Mouse (Mus musculus): ENCODE results near the gene Copb1. TPM values are rescaled to one million over a fixed set of nuclear protein-coding genes. Genes with fewer than 3 reads are reported as not detected.
"Not testable (repeated sequence)": the region's sequence is repeated elsewhere in the genome, so short reads cannot be mapped to it uniquely, and the experiment has no call there.

The Copb1 gene
- polyA plus RNA-seq, 1 experiment from 2014 or later = 105 TPM

- no peak for DNase-seq (ENCODE audit: low spot score)
- Histone ChIP-seq H3K27ac (ENCODE audit: low read depth, low read length) (no peak overlapping the region), H3K36me3 (ENCODE audit: control insufficient read depth, insufficient read depth, low read length) (peaks cover 14% of the 10 kb centered on the region), H3K9ac (ENCODE audit: low read length) (no peak overlapping the region), H3K4me1 (ENCODE audit: control insufficient read depth, insufficient read depth, low read length) (no peaks in the 10 kb centered on the region), H3K4me2 (ENCODE audit: low read length) (no peak overlapping the region), H3K27me3 (replicated peaks; ENCODE audit: control insufficient read depth, insufficient read depth, low read length) (no peaks in the 10 kb centered on the region), H3K9me3 (replicated peaks; ENCODE audit: control insufficient read depth, low read length) (no peaks in the 10 kb centered on the region), H3K4me3 (ENCODE audit: low read depth, low read length) (no peak overlapping the region)
- 96% methylated on average over 1 of the region's 1 CpGs for WGBS
- no peak for ATAC-seq
Observed at GRCm38 (mm10) chr7:114209841-114210240, 44.7 kb downstream of the Copb1 start.

GRCm38 (mm10) chr7:114203491-114204359 lies 50.8 kb downstream of the Copb1 start:
- Histone ChIP-seq H3K4me2 (ENCODE audit: low read length) (no peak overlapping the region), H3K4me1 (ENCODE audit: control insufficient read depth, insufficient read depth, low read length) (no peaks in the 10 kb centered on the region), H3K4me3 (ENCODE audit: low read depth, low read length) (no peak overlapping the region), H3K36me3 (ENCODE audit: control insufficient read depth, insufficient read depth, low read length) (no peaks in the 10 kb centered on the region), H3K27ac (ENCODE audit: low read depth, low read length) (no peak overlapping the region), H3K9me3 (replicated peaks; ENCODE audit: control insufficient read depth, low read length) (no peaks in the 10 kb centered on the region), H3K27me3 (replicated peaks; ENCODE audit: control insufficient read depth, insufficient read depth, low read length) (no peaks in the 10 kb centered on the region), H3K9ac (ENCODE audit: low read length) (no peak overlapping the region)
- WGBS = 81% methylated on average over 9 of the region's 9 CpGs
- ATAC-seq (no peak), DNase-seq (ENCODE audit: low spot score) (no peak)

GRCm38 (mm10) chr7:114202972-114203404 lies 51.5 kb downstream of the Copb1 start:
- H3K27me3 ChIP-seq (replicated peaks; ENCODE audit: control insufficient read depth, insufficient read depth, low read length) = no peaks in the 10 kb centered on the region
- H3K9ac ChIP-seq (ENCODE audit: low read length) = no peak overlapping the region
- WGBS = 88% methylated on average over 5 of the region's 5 CpGs
- H3K9me3 ChIP-seq (replicated peaks; ENCODE audit: control insufficient read depth, low read length) = no peaks in the 10 kb centered on the region
- H3K4me2 ChIP-seq (ENCODE audit: low read length) = no peak overlapping the region
- ATAC-seq (no peak), DNase-seq (ENCODE audit: low spot score) (no peak)
- no peak overlapping the region for H3K4me3 ChIP-seq (ENCODE audit: low read depth, low read length)
- no peak overlapping the region for H3K27ac ChIP-seq (ENCODE audit: low read depth, low read length)
- no peaks in the 10 kb centered on the region for H3K36me3 ChIP-seq (ENCODE audit: control insufficient read depth, insufficient read depth, low read length)
- H3K4me1 ChIP-seq (ENCODE audit: control insufficient read depth, insufficient read depth, low read length) = no peaks in the 10 kb centered on the region

GRCm38 (mm10) chr7:114200651-114201050 lies 53.9 kb downstream of the Copb1 start:
- no peak overlapping the region for H3K27ac ChIP-seq (ENCODE audit: low read depth, low read length)
- no peaks in the 10 kb centered on the region for H3K36me3 ChIP-seq (ENCODE audit: control insufficient read depth, insufficient read depth, low read length)
- 88% methylated on average over 2 of the region's 2 CpGs for WGBS
- H3K9me3 ChIP-seq (replicated peaks; ENCODE audit: control insufficient read depth, low read length) = no peaks in the 10 kb centered on the region
- H3K4me2 ChIP-seq (ENCODE audit: low read length) = no peak overlapping the region
- H3K27me3 ChIP-seq (replicated peaks; ENCODE audit: control insufficient read depth, insufficient read depth, low read length) = no peaks in the 10 kb centered on the region
- no peak overlapping the region for H3K9ac ChIP-seq (ENCODE audit: low read length)
- H3K4me1 ChIP-seq (ENCODE audit: control insufficient read depth, insufficient read depth, low read length) = no peaks in the 10 kb centered on the region
- no peak for ATAC-seq
- DNase-seq (ENCODE audit: low spot score) = no peak
- no peak overlapping the region for H3K4me3 ChIP-seq (ENCODE audit: low read depth, low read length)

- DNase-seq (ENCODE audit: low spot score) = no peak
Observed at GRCm38 (mm10) chr7:114199428-114200110, 54.9 kb downstream of the Copb1 start.

GRCm38 (mm10) chr7:114198252-114198651 lies 56.3 kb downstream of the Copb1 start:
- no peaks in the 10 kb centered on the region for H3K9me3 ChIP-seq (replicated peaks; ENCODE audit: control insufficient read depth, low read length)
- ATAC-seq (no peak), DNase-seq (ENCODE audit: low spot score) (no peak)
- no peaks in the 10 kb centered on the region for H3K36me3 ChIP-seq (ENCODE audit: control insufficient read depth, insufficient read depth, low read length)
- H3K9ac ChIP-seq (ENCODE audit: low read length) = no peak overlapping the region
- no peak overlapping the region for H3K4me3 ChIP-seq (ENCODE audit: low read depth, low read length)
- H3K27ac ChIP-seq (ENCODE audit: low read depth, low read length) = no peak overlapping the region
- H3K4me2 ChIP-seq (ENCODE audit: low read length) = no peak overlapping the region
- H3K27me3 ChIP-seq (replicated peaks; ENCODE audit: control insufficient read depth, insufficient read depth, low read length) = no peaks in the 10 kb centered on the region
- H3K4me1 ChIP-seq (ENCODE audit: control insufficient read depth, insufficient read depth, low read length) = no peaks in the 10 kb centered on the region
- 80% methylated on average over 1 of the region's 1 CpGs for WGBS

More at GRCm38 (mm10) chr7:114199428-114200110, 54.9 kb downstream of the Copb1 start:
- Histone ChIP-seq H3K27ac (ENCODE audit: low read depth, low read length) (no peak overlapping the region), H3K36me3 (ENCODE audit: control insufficient read depth, insufficient read depth, low read length) (no peaks in the 10 kb centered on the region), H3K4me2 (ENCODE audit: low read length) (no peak overlapping the region), H3K27me3 (replicated peaks; ENCODE audit: control insufficient read depth, insufficient read depth, low read length) (no peaks in the 10 kb centered on the region), H3K9me3 (replicated peaks; ENCODE audit: control insufficient read depth, low read length) (no peaks in the 10 kb centered on the region), H3K4me1 (ENCODE audit: control insufficient read depth, insufficient read depth, low read length) (no peaks in the 10 kb centered on the region), H3K9ac (ENCODE audit: low read length) (no peak overlapping the region), H3K4me3 (ENCODE audit: low read depth, low read length) (no peak overlapping the region)
- ATAC-seq = no peak
- WGBS = 84% methylated on average over 3 of the region's 3 CpGs

GRCm38 (mm10) chr7:114196588-114196987 lies 57.9 kb downstream of the Copb1 start:
- H3K9ac ChIP-seq (ENCODE audit: low read length); H3K9me3 ChIP-seq (replicated peaks; ENCODE audit: control insufficient read depth, low read length); H3K4me1 ChIP-seq (ENCODE audit: control insufficient read depth, insufficient read depth, low read length); DNase-seq (ENCODE audit: low spot score); H3K27ac ChIP-seq (ENCODE audit: low read depth, low read length); H3K4me2 ChIP-seq (ENCODE audit: low read length); H3K27me3 ChIP-seq (replicated peaks; ENCODE audit: control insufficient read depth, insufficient read depth, low read length); H3K4me3 ChIP-seq (ENCODE audit: low read depth, low read length); H3K36me3 ChIP-seq (ENCODE audit: control insufficient read depth, insufficient read depth, low read length); ATAC-seq: not testable (repeated sequence)
- 82% methylated on average over 2 of the region's 2 CpGs for WGBS

GRCm38 (mm10) chr7:114194788-114195187 lies 59.7 kb downstream of the Copb1 start:
- H3K4me3 ChIP-seq (ENCODE audit: low read depth, low read length); ATAC-seq; H3K4me2 ChIP-seq (ENCODE audit: low read length); H3K9me3 ChIP-seq (replicated peaks; ENCODE audit: control insufficient read depth, low read length); DNase-seq (ENCODE audit: low spot score); H3K36me3 ChIP-seq (ENCODE audit: control insufficient read depth, insufficient read depth, low read length); H3K4me1 ChIP-seq (ENCODE audit: control insufficient read depth, insufficient read depth, low read length); H3K27me3 ChIP-seq (replicated peaks; ENCODE audit: control insufficient read depth, insufficient read depth, low read length); H3K9ac ChIP-seq (ENCODE audit: low read length); H3K27ac ChIP-seq (ENCODE audit: low read depth, low read length): not testable (repeated sequence)
- WGBS = 76% methylated on average over 2 of the region's 2 CpGs

GRCm38 (mm10) chr7:114194224-114194623 lies 60.3 kb downstream of the Copb1 start:
- no peaks in the 10 kb centered on the region for H3K4me1 ChIP-seq (ENCODE audit: control insufficient read depth, insufficient read depth, low read length)
- H3K9ac ChIP-seq (ENCODE audit: low read length) = no peak overlapping the region
- H3K4me2 ChIP-seq (ENCODE audit: low read length) = no peak overlapping the region
- ATAC-seq = no peak
- no peaks in the 10 kb centered on the region for H3K27me3 ChIP-seq (replicated peaks; ENCODE audit: control insufficient read depth, insufficient read depth, low read length)
- H3K36me3 ChIP-seq (ENCODE audit: control insufficient read depth, insufficient read depth, low read length) = no peaks in the 10 kb centered on the region
- H3K9me3 ChIP-seq (replicated peaks; ENCODE audit: control insufficient read depth, low read length) = no peaks in the 10 kb centered on the region
- no peak overlapping the region for H3K27ac ChIP-seq (ENCODE audit: low read depth, low read length)
- H3K4me3 ChIP-seq (ENCODE audit: low read depth, low read length) = no peak overlapping the region
- 84% methylated on average over 4 of the region's 4 CpGs for WGBS
- no peak for DNase-seq (ENCODE audit: low spot score)

Measured in forebrain, embryonic 14.5 days (tissue).